Mouse (Mus musculus): ENCODE measurements around the gene Mmp25. TPM values are rescaled to one million over a fixed set of nuclear protein-coding genes. Genes with fewer than 3 reads are reported as not detected.
A peak's percentile ranks its signal among the peaks of the same experiment; 100 is the strongest.
"Not testable (repeated sequence)": the region's sequence is repeated elsewhere in the genome, so short reads cannot be mapped to it uniquely, and the experiment has no call there.

The Mmp25 gene
- total and polyA plus RNA-seq, 2 experiments from 2014 or later, result 1.2 TPM

GRCm38 (mm10) chr17:23603077-23603476, 42.0 kb downstream of the Mmp25 start:
- no peak overlapping the region for H3K27ac ChIP-seq
- H3K4me3 ChIP-seq (ENCODE audit: low read length), result no peak overlapping the region
- H3K36me3 ChIP-seq (ENCODE audit: insufficient read depth, low read length), result no peaks in the 10 kb centered on the region
- no peaks in the 10 kb centered on the region for H3K9me3 ChIP-seq (ENCODE audit: low read length)
- 16% methylated on average over 8 of the region's 8 CpGs for WGBS
- no peak for TF ChIP-seq CTCF (IDR thresholded peaks at IDR 0.05; ENCODE audit: low read depth)
- H3K4me1 ChIP-seq (ENCODE audit: insufficient read depth, low read length), result no peaks in the 10 kb centered on the region
- H3K9ac ChIP-seq (replicated peaks; ENCODE audit: low read length), result no peak overlapping the region
- H3K27me3 ChIP-seq (ENCODE audit: insufficient read depth, low read length), result no peaks in the 10 kb centered on the region
- ATAC-seq (no peak), DNase-seq (ENCODE audit: low spot score) (no peak)
- no peak overlapping the region for H3K4me2 ChIP-seq (ENCODE audit: low read depth, low read length)

GRCm38 (mm10) chr17:23601836-23602585, 43.1 kb downstream of the Mmp25 start:
- Histone ChIP-seq H3K9me3 (ENCODE audit: low read length) (no peaks in the 10 kb centered on the region), H3K36me3 (ENCODE audit: insufficient read depth, low read length) (no peaks in the 10 kb centered on the region), H3K4me2 (ENCODE audit: low read depth, low read length) (no peak overlapping the region), H3K27ac (no peak overlapping the region), H3K27me3 (ENCODE audit: insufficient read depth, low read length) (no peaks in the 10 kb centered on the region), H3K4me3 (ENCODE audit: low read length) (no peak overlapping the region), H3K4me1 (ENCODE audit: insufficient read depth, low read length) (no peaks in the 10 kb centered on the region), H3K9ac (replicated peaks; ENCODE audit: low read length) (no peak overlapping the region)
- no peak for TF ChIP-seq CTCF (IDR thresholded peaks at IDR 0.05; ENCODE audit: low read depth)
- no peak for ATAC-seq
- WGBS, result 55% methylated on average over 10 of the region's 10 CpGs
- no peak for DNase-seq (ENCODE audit: low spot score)

GRCm38 (mm10) chr17:23600641-23601622, 44.1 kb downstream of the Mmp25 start, which contains the start of gene Zscan10:
Zscan10 (plus strand) TSS chr17:23600856.
- H3K27ac ChIP-seq, result peak within 1 kb of the TSS; percentile 72; the same call in 1 of the 2 replicates
- ATAC-seq, result no peak

GRCm38 (mm10) chr17:23599605-23600063, 45.4 kb downstream of the Mmp25 start:
- TF ChIP-seq CTCF (IDR thresholded peaks at IDR 0.05; ENCODE audit: low read depth), result no peak
- Histone ChIP-seq H3K9me3 (ENCODE audit: low read length) (no peaks in the 10 kb centered on the region), H3K36me3 (ENCODE audit: insufficient read depth, low read length) (no peaks in the 10 kb centered on the region), H3K4me2 (ENCODE audit: low read depth, low read length) (peak overlapping the region; percentile 69), H3K4me1 (ENCODE audit: insufficient read depth, low read length) (no peaks in the 10 kb centered on the region), H3K9ac (replicated peaks; ENCODE audit: low read length) (peak overlapping the region; percentile 44), H3K27ac (peak overlapping the region; percentile 72), H3K27me3 (ENCODE audit: insufficient read depth, low read length) (no peaks in the 10 kb centered on the region), H3K4me3 (ENCODE audit: low read length) (peak overlapping the region; percentile 40)
- WGBS, result 48% methylated on average over 7 of the region's 7 CpGs
- no peak for ATAC-seq
- DNase-seq (ENCODE audit: low spot score), result no peak

More at GRCm38 (mm10) chr17:23600641-23601622, 44.1 kb downstream of the Mmp25 start, which contains the start of gene Zscan10:
- Histone ChIP-seq H3K36me3 (ENCODE audit: insufficient read depth, low read length) (no peaks in the 10 kb centered on the region), H3K27me3 (ENCODE audit: insufficient read depth, low read length) (no peaks in the 10 kb centered on the region), H3K4me2 (ENCODE audit: low read depth, low read length) (peak within 1 kb of the TSS; percentile 69), H3K4me1 (ENCODE audit: insufficient read depth, low read length) (no peaks in the 10 kb centered on the region), H3K9ac (replicated peaks; ENCODE audit: low read length) (peak within 1 kb of the TSS; percentile 44; the same call in 1 of the 2 replicates), H3K4me3 (ENCODE audit: low read length) (no peak within 1 kb of the TSS), H3K9me3 (ENCODE audit: low read length) (no peaks in the 10 kb centered on the region)
- WGBS, result 33% methylated on average over 15 of the region's 15 CpGs
- DNase-seq (ENCODE audit: low spot score), result no peak
- TF ChIP-seq CTCF (IDR thresholded peaks at IDR 0.05; ENCODE audit: low read depth), result no peak

- Histone ChIP-seq H3K36me3 (ENCODE audit: insufficient read depth, low read length) (no peaks in the 10 kb centered on the region), H3K4me1 (ENCODE audit: insufficient read depth, low read length) (no peaks in the 10 kb centered on the region), H3K27ac (peak within 1 kb of the TSS; percentile 72), H3K9ac (replicated peaks; ENCODE audit: low read length) (peak within 1 kb of the TSS; percentile 44), H3K4me2 (ENCODE audit: low read depth, low read length) (peak within 1 kb of the TSS; percentile 69), H3K4me3 (ENCODE audit: low read length) (peak within 1 kb of the TSS; percentile 40), H3K27me3 (ENCODE audit: insufficient read depth, low read length) (no peaks in the 10 kb centered on the region), H3K9me3 (ENCODE audit: low read length) (no peaks in the 10 kb centered on the region)
- no peak for TF ChIP-seq CTCF (IDR thresholded peaks at IDR 0.05; ENCODE audit: low read depth)
- DNase-seq (ENCODE audit: low spot score), result peak; percentile 88
- ATAC-seq, result peak; percentile 94
- WGBS, result 7% methylated on average over 31 of the region's 31 CpGs
Measured at GRCm38 (mm10) chr17:23598582-23599552, 46.2 kb downstream of the Mmp25 start, which contains the start of gene Zfp13. Zfp13 (minus strand) TSS chr17:23599487.

GRCm38 (mm10) chr17:23595139-23595538, 49.9 kb downstream of the Mmp25 start:
- H3K4me2 ChIP-seq (ENCODE audit: low read depth, low read length); H3K9me3 ChIP-seq (ENCODE audit: low read length); ATAC-seq; H3K4me3 ChIP-seq (ENCODE audit: low read length); DNase-seq (ENCODE audit: low spot score); H3K36me3 ChIP-seq (ENCODE audit: insufficient read depth, low read length); H3K27me3 ChIP-seq (ENCODE audit: insufficient read depth, low read length); H3K9ac ChIP-seq (replicated peaks; ENCODE audit: low read length); H3K4me1 ChIP-seq (ENCODE audit: insufficient read depth, low read length); H3K27ac ChIP-seq: not testable (repeated sequence)
- WGBS, result 66% methylated on average over 4 of the region's 4 CpGs
